Mouse (Mus musculus): ENCODE measurements around the gene Slc26a11.

The Slc26a11 gene

DNA sequence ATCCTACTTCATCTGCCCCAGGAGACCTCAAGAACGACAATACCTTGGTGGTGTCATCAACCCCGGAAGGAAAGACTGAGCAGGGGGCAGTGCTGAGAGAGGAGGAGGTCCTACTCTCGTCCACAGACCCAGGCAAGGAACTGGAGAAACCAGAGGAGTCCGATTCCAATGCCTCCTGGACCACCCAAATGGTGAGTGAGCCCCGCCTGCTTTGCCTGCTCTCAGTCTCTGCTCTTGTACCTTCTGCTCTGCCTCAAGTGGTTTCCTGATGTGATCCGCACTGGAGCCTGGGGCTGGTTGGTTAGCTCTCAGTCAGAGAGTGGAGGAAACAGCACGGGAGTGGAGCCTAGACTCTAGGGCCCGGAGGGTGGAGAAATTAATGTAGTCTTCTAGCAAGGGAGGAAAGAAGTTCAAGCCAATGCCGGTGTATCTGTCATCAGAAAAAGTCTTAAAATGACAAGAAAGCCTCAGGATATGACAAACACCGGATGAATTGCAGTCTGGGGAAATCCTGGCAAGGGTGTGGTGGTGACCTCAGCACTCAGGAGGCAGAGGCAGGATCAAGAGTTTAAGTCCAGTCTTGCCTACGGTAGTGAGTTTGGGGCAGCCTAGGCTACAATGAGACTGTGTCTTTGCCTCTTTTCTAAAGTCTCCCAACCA is 47.3 kb downstream of the Slc26a11 start:
- DNase-seq = no peak

DNA sequence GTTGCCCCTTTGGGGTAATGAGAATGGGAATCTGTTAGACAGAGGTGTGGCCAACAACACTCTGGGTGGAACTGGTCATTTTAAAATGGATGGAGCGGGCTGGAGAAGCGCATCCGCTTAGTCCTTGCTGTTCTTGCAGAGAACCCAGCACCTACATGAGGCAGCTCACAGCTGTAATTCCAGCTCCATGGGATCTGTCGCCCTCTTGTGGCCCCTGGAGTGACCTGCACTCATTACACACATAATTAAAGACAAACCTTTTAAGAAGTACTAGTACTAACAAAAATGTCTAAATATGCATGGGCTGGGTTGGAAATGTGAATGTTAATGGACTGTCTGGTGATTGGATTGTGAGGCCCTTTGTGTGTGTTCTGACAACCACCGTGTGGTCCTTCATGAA is 49.3 kb downstream of the Slc26a11 start:
- no peak for DNase-seq

DNA sequence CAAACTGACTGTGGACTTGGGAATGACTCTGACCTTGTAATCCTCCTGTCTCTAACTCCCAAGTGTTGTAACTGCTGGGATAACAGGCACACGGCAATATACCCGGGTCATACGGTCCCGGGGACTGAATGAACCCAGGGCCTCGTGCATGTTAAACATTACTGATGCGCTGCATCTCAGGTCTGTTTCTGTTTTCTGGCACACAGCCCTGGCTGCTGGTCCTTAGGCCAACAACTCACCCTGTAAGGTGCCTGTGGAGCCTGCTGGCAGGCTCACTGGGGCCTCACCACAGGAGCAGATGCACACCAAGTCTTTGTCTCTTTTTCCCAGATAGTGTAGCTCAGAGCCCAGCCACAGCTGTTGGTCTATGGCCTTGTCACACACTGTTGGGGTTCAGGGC is 52.0 kb downstream of the Slc26a11 start:
- DNase-seq = no peak

DNA sequence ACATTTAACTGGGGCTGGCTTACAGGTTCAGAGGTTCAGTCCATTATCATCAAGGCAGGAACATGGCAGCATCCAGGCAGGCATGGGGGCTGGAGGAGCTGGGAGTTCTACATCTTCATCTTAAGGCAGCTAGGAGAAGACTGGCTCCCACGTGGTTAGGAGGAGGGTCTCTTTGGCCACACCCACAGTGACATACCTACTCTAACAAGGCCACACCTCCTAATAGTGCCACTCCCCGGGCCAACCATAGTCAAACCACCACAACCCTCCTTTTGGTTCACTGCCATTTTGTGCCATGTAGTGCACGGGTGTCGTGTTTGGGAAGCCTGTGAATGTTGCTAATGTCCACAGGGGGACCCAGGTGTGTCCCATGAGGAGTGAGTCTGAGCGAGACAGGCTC is 52.6 kb downstream of the Slc26a11 start:
- no peak for DNase-seq

DNA sequence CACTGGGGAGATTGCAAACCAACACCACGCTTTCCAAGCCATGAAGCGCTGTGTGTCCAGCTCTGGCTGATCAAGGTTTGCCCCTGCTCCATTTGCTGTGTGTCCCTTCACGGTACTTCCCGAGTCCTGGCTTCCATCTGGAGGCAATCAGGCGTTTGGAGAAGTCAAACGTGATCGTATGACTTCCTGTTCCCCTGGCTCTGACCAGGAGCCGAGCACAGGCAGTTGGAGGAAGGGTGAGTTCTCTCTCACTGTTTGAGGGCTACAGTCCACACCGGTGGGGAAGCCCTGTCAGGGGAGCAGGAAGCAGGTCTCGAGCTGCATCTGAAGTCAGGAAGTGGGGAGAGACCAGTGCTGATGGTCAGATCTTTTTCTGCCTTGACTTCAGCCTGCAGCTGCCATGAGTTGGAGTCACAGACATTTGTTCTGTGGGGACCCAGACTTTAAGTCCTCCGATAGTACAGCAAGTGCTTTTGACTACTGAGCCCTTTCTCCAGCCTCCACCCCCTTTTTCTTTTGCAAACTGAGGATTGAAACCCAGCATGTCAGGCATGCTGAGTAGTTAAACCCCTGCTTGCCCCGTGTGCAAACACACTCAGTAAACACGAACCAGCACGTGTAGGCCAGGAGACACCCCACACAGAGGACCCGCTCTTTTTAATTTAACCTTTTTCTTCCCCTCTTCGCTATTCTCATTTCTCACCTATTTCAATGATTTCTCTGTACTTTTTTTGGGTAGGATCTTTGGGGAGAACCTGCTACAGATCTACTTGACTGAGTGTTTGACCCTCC is 64.2 kb downstream of the Slc26a11 start:
- DNase-seq = no peak

DNA sequence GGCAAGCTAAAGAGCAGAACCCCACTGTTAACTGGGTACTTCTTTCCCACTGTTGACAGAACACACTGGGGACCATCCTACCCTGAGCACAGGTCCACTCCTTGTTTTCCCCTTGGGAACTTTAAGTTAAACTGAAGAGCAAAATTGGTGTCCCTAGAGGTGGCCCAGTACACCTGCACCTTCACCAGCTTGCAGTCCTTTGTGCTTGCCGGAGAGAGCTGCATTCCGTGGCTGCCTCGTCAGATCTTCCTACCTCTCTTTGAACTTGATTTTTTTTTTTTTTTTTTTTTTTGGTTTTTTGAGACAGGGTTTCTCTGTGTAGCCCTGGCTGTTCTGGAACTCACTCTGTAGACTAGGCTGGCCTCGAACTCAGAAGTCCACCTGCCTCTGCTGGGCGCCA is 65.1 kb downstream of the Slc26a11 start:
- DNase-seq = no peak

DNA sequence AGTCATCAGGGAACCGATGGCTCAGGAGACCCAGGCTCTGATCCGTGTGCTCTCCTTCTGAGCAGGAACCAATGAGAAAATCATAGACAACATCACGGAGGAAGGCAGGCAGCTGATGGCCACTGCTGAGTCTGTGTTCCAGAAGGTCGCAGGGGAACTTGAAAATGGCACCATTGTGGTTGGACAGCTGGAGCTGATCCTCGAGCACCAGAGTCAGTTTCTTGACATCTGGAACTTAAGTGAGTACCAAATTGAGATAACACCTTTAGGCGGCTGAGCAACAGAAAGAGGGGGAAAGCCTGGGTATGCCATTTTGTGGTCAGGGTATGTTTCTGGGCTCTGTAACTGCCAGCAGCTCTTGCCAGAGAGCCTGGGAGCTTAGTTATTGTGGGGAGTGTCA is 72.1 kb downstream of the Slc26a11 start:
- DNase-seq = no peak

DNA sequence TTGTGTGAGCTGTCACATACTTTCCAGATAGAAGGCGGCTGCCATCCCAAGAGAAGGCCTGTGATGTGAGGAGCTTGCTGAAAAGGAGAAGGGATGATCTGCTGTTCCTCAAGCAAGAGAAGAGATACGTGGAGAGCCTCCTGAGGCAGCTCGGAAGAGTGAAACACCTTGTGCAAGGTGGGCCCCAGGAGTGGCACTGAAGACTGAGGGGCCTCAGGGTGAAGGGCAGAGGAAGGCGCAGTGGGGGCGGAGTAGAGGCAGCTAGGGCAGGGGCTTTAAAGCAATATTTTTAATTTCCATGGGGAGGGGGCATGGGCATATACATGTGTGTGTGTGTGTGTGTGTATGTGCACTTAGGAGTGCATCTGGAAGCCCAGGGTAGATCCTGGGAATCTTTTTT is 72.6 kb downstream of the Slc26a11 start:
- no peak for DNase-seq

DNA sequence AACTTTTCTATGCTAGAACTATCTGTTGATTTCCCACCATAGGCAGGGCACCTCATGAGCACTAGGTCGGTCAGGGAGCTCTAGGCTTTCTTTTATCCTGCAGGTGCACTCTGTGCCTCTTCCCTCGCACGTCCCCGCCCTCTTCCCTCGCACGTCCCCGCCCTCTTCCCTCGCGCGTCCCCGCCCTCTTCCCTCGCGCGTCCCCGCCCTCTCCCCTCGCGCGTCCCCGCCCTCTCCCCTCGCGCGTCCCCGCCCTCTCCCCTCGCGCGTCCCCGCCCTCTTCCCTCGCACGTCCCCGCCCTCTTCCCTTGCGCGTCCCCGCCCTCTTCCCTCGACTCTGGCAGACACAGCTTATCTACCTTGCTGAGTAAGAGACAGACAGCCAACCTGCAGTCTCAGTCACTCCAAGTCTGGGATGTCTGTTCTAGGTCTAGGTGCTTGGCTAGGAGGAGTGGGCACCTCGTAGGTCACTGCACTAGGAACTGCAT is 73.3 kb downstream of the Slc26a11 start:
- DNase-seq = peak; percentile 35

All from kidney, adult 11 months (tissue).